Mouse (Mus musculus) c-Kit-positive CD71-positive TER-119-positive erythroid progenitor cells, embryonic 14.5 days (primary cell): ENCODE results near the gene Dpf3.

Experiments used
- DNase-seq: peaks from one replicate; pipeline ENCODE4 v3.0.0-alpha.2; 2013; ENCODE audit warnings: low spot score

Gene Dpf3

GRCm38 (mm10) chr12:83466508-83467430 is 20.7 kb downstream of the Dpf3 start:
- DNase-seq, result peak; percentile 22

- DNase-seq, result no peak
Observed at GRCm38 (mm10) chr12:83466053-83466452, 21.5 kb downstream of the Dpf3 start.

- no peak for DNase-seq
Observed at GRCm38 (mm10) chr12:83460272-83460671, 27.2 kb downstream of the Dpf3 start.

GRCm38 (mm10) chr12:83454697-83455321 is 32.7 kb downstream of the Dpf3 start:
- no peak for DNase-seq

GRCm38 (mm10) chr12:83451850-83452249 is 35.7 kb downstream of the Dpf3 start:
- DNase-seq, result no peak

GRCm38 (mm10) chr12:83450471-83450870 is 37.0 kb downstream of the Dpf3 start:
- no peak for DNase-seq

- no peak for DNase-seq
Observed at GRCm38 (mm10) chr12:83449202-83449601, 38.3 kb downstream of the Dpf3 start.

GRCm38 (mm10) chr12:83445587-83445986 is 41.9 kb downstream of the Dpf3 start:
- no peak for DNase-seq

GRCm38 (mm10) chr12:83444448-83444847 is 43.1 kb downstream of the Dpf3 start:
- no peak for DNase-seq

GRCm38 (mm10) chr12:83438002-83438401 is 49.5 kb downstream of the Dpf3 start:
- no peak for DNase-seq

- no peak for DNase-seq
Observed at GRCm38 (mm10) chr12:83433987-83434698, 53.4 kb downstream of the Dpf3 start.

GRCm38 (mm10) chr12:83433436-83433835 is 54.1 kb downstream of the Dpf3 start:
- no peak for DNase-seq

- DNase-seq, result no peak
Observed at GRCm38 (mm10) chr12:83430207-83430606, 57.3 kb downstream of the Dpf3 start.

- DNase-seq, result peak; percentile 14
Observed at GRCm38 (mm10) chr12:83428016-83428415, 59.5 kb downstream of the Dpf3 start.

GRCm38 (mm10) chr12:83427601-83428000 is 59.9 kb downstream of the Dpf3 start:
- peak; percentile 58 for DNase-seq

GRCm38 (mm10) chr12:83426326-83426725 is 61.2 kb downstream of the Dpf3 start:
- no peak for DNase-seq

- no peak for DNase-seq
Observed at GRCm38 (mm10) chr12:83425736-83426135, 61.8 kb downstream of the Dpf3 start.

GRCm38 (mm10) chr12:83424720-83425444 is 62.6 kb downstream of the Dpf3 start:
- peak; percentile 47 for DNase-seq

GRCm38 (mm10) chr12:83424086-83424719 is 63.3 kb downstream of the Dpf3 start:
- DNase-seq, result no peak

- no peak for DNase-seq
Observed at GRCm38 (mm10) chr12:83420346-83420745, 67.2 kb downstream of the Dpf3 start.

GRCm38 (mm10) chr12:83415207-83415606 is 72.3 kb downstream of the Dpf3 start:
- DNase-seq, result no peak
